Mouse (Mus musculus) lung, postnatal 0 days (tissue): ENCODE results near the gene Olfr139. TPM values are rescaled to one million over a fixed set of nuclear protein-coding genes. Genes with fewer than 3 reads are reported as not detected.

ENCODE experiments used
- ATAC-seq: fragments of 200-750 bp; cut with Nextera tagmentation; 2 replicates; pipeline ENCODE4 v1.8.0; 2017; ENCODE audit warnings: moderate library complexity
- DNase-seq: peaks from one replicate; pipeline ENCODE4 v3.0.0-alpha.2; 2016; ENCODE audit warnings: low spot score
- H3K27ac ChIP-seq: fragments of 300-500 bp; sonication (generic); 2 replicates; pipeline ENCODE4 v1.5.1; 2014; ENCODE audit warnings: antibody characterized with exemption, mild to moderate bottlenecking, low read length, mixed read lengths
- H3K27me3 ChIP-seq: fragments of 300-500 bp; sonication (generic); replicated peaks from 2 replicates; pipeline ENCODE4 v1.6.1; 2014; ENCODE audit warnings: low read length, mixed read lengths; ENCODE audit not compliant: insufficient read depth
- H3K36me3 ChIP-seq: fragments of 300-500 bp; sonication (generic); 2 replicates; pipeline ENCODE4 v1.6.1; 2014; ENCODE audit warnings: low read length, mixed read lengths; ENCODE audit not compliant: insufficient read depth
- H3K4me1 ChIP-seq: fragments of 300-500 bp; sonication (generic); 2 replicates; pipeline ENCODE4 v1.6.1; 2014; ENCODE audit warnings: antibody characterized with exemption, low read depth, low read length, mixed read lengths; ENCODE audit not compliant: insufficient read depth
- H3K4me2 ChIP-seq: fragments of 300-500 bp; sonication (generic); replicated peaks from 2 replicates; pipeline ENCODE4 v1.6.1; 2014; ENCODE audit warnings: low read depth, mild to moderate bottlenecking, low read length, moderate library complexity, mixed read lengths
- H3K4me3 ChIP-seq: fragments of 300-500 bp; sonication (generic); 2 replicates; pipeline ENCODE4 v1.5.1; 2014; ENCODE audit warnings: low read depth, low read length
- H3K9ac ChIP-seq: fragments of 300-500 bp; sonication (generic); replicated peaks from 2 replicates; pipeline ENCODE4 v1.6.1; 2014; ENCODE audit warnings: low read depth, mild to moderate bottlenecking
- H3K9me3 ChIP-seq: fragments of 300-500 bp; sonication (generic); 2 replicates; pipeline ENCODE4 v1.6.1; 2016; ENCODE audit warnings: low read length, mixed read lengths
- CTCF ChIP-seq: IDR thresholded peaks from 2 replicates; pipeline ENCODE4 v1.5.1; 2016; ENCODE audit warnings: antibody characterized with exemption, mild to moderate bottlenecking
- EP300 ChIP-seq: IDR thresholded peaks from 2 replicates; pipeline ENCODE4 v1.6.1; 2016; ENCODE audit warnings: antibody characterized with exemption, mild to moderate bottlenecking, control low read depth
- WGBS: fragments of 180-500 bp; shearing (Covaris S2); extraction: QIAGEN DNeasy Blood & Tissue Kit; methylation state at CpG from one replicate; pipeline ENCODE4 v1.1.7; 2014; 5-methylcytosine and 5-hydroxymethylcytosine counted together
- polyA plus RNA-seq: library from polyadenylated mRNA; unstranded; fragments of >200 nt; fragmentation: Nextera tagmentation; extraction: Ambion mirVana; gene quantifications from 2 replicates; pipeline ENCODE4 v1.2.1, GENCODE M21; 2015

The Olfr139 gene
- not detected in 2 replicates for polyA plus RNA-seq

DNA sequence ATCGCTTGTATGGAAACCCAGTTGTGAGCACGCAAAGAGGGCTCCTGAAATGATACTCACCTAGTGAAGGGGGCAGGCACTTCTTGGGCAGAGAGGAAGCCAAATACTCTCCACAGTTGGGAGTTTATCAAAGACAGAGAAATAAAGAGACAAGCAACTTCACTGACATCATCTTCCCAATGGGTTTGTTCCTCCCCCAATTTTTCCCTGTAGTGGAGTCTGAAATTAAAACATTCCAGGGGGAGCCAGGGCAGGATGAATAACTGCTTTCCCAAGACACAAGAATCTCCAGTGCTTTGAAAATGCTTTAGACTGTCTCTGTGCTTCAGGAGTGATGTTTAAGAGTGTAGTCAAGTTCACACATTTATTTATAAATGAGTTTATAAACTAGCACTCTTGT lies at the start of gene Olfr139, which contains the start of gene Olfr399:
Gene Olfr139 (minus strand): TSS at position 101 of the 400 bp plus-strand sequence.
Gene Olfr399 (minus strand): TSS at position 165 of the 400 bp plus-strand sequence.
- ATAC-seq (no peak), DNase-seq (no peak)
- Histone ChIP-seq H3K9ac (no peak within 1 kb of the TSS), H3K4me1 (no peaks in the 10 kb centered on the region), H3K36me3 (no peaks in the 10 kb centered on the region), H3K27me3 (no peaks in the 10 kb centered on the region), H3K4me2 (no peak within 1 kb of the TSS), H3K27ac (no peak within 1 kb of the TSS), H3K9me3 (no peaks in the 10 kb centered on the region), H3K4me3 (no peak within 1 kb of the TSS)
- TF ChIP-seq CTCF (no peak), EP300 (no peak)
- WGBS: 73% methylated on average over 2 of the region's 2 CpGs

DNA sequence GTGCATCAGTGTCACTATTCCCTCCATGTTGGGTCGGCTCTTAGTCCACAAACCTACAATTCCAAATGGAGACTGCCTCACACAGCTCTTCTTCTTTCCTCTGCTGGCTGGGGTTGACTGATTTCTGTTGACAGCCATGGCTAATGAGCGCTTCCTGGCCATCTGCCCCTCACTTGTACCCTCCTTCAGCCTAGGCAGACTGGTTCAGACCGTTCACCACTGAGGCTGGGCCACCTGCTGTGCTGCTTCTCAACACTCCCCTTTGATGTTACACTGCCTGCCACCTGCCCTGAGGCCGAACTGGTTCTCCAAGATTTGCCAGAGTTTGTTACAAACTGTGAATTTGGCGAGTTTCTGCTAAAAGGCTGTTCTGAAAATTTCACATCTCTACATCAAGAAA lies 48.7 kb upstream of the Olfr139 start:
- no peak for DNase-seq
- no peak for TF ChIP-seq EP300
- TF ChIP-seq CTCF: no peak

GRCm38 (mm10) chr11:74101507-74101906 lies 45.2 kb upstream of the Olfr139 start:
- DNase-seq: no peak
- no peak overlapping the region for H3K9ac ChIP-seq
- WGBS: 52% methylated on average over 2 of the region's 2 CpGs
- H3K9me3 ChIP-seq: no peaks in the 10 kb centered on the region
- no peaks in the 10 kb centered on the region for H3K36me3 ChIP-seq
- ATAC-seq: no peak
- no peaks in the 10 kb centered on the region for H3K4me1 ChIP-seq
- no peak overlapping the region for H3K27ac ChIP-seq
- no peak overlapping the region for H3K4me3 ChIP-seq
- no peak for TF ChIP-seq CTCF
- TF ChIP-seq EP300: no peak
- H3K27me3 ChIP-seq: no peaks in the 10 kb centered on the region
- H3K4me2 ChIP-seq: no peak overlapping the region

More for the DNA sequence above, 48.7 kb upstream of the Olfr139 start:
- no peaks in the 10 kb centered on the region for H3K36me3 ChIP-seq
- no peaks in the 10 kb centered on the region for H3K9me3 ChIP-seq
- no peaks in the 10 kb centered on the region for H3K4me1 ChIP-seq
- H3K9ac ChIP-seq: no peak overlapping the region
- H3K4me2 ChIP-seq: no peak overlapping the region
- WGBS: 31% methylated on average over 5 of the region's 5 CpGs
- H3K4me3 ChIP-seq: no peak overlapping the region
- no peak for ATAC-seq
- no peak overlapping the region for H3K27ac ChIP-seq
- no peaks in the 10 kb centered on the region for H3K27me3 ChIP-seq

GRCm38 (mm10) chr11:74100724-74101123 lies 44.4 kb upstream of the Olfr139 start:
- Histone ChIP-seq H3K4me1 (no peaks in the 10 kb centered on the region), H3K4me3 (no peak overlapping the region), H3K27me3 (no peaks in the 10 kb centered on the region), H3K27ac (no peak overlapping the region), H3K4me2 (no peak overlapping the region), H3K36me3 (no peaks in the 10 kb centered on the region), H3K9me3 (no peaks in the 10 kb centered on the region), H3K9ac (no peak overlapping the region)
- DNase-seq: no peak
- no peak for ATAC-seq
- TF ChIP-seq CTCF (no peak), EP300 (no peak)
- WGBS: 57% methylated on average over 2 of the region's 2 CpGs

DNA sequence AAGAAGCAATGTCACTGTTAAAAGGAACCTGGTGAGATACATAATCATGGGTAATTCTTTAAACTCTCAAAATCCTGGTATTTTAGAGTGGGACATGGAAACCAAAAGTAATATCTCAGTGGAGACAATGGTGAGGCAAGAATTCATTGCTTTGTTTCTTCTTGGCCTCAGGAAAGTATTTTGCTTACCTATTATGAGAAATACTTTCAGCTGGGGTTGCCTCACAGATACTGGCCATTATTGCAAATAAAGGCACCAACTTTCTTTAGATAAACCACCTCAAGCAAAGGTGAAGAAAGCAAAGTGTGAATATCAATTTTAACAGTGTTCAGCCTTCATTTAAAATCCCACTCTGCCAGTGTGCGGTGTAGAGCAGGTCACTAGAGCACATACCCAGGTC lies 13.3 kb upstream of the Olfr139 start, which contains the start of gene Zfp616:
Gene Zfp616 (plus strand): TSS at position 301 of the 400 bp plus-strand sequence.
- Histone ChIP-seq H3K9me3 (no peaks in the 10 kb centered on the region), H3K4me1 (no peaks in the 10 kb centered on the region), H3K27me3 (no peaks in the 10 kb centered on the region), H3K27ac (no peak within 1 kb of the TSS), H3K4me2 (no peak within 1 kb of the TSS), H3K4me3 (no peak within 1 kb of the TSS), H3K36me3 (no peaks in the 10 kb centered on the region), H3K9ac (no peak within 1 kb of the TSS)
- DNase-seq: no peak
- ATAC-seq: no peak
- TF ChIP-seq EP300: no peak
- TF ChIP-seq CTCF: no peak
- WGBS: 93% methylated on average over 1 of the region's 1 CpGs

DNA sequence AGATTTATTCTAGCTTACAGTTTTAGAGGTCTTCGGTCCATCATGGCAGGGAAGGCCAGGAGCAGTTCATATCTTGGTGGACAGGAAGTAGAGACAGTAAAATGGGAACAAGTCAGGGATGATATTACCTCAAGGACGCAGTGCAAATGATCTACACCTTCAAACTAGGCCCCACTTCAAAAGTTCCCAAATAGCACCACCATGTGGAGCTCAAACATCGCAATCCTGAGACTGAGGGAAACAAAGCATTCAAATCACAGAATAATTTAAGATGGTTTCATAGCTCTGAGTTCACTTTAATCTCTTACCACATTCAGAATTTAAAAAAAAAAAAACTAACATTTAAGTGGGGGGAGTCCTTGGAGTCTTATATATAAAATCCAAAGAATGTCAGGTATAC lies 5.0 kb downstream of the Olfr139 start:
- Histone ChIP-seq H3K27ac (no peak overlapping the region), H3K27me3 (no peaks in the 10 kb centered on the region), H3K36me3 (no peaks in the 10 kb centered on the region), H3K4me3 (no peak overlapping the region), H3K9ac (no peak overlapping the region), H3K4me2 (no peak overlapping the region), H3K4me1 (no peaks in the 10 kb centered on the region), H3K9me3 (no peaks in the 10 kb centered on the region)
- no peak for ATAC-seq
- 63% methylated on average over 3 of the region's 3 CpGs for WGBS
- DNase-seq: no peak
- TF ChIP-seq EP300: no peak
- TF ChIP-seq CTCF: no peak

Other genes starting within 250 kb of the Olfr139 start
- not detected in 2 replicates for gene Olfr392, start 239.5 kb downstream of the Olfr139 start, polyA plus RNA-seq
- gene Olfr393, start 205.1 kb downstream of the Olfr139 start, polyA plus RNA-seq: not detected in 2 replicates
- not detected in 2 replicates for gene Olfr394, start 165.8 kb downstream of the Olfr139 start, polyA plus RNA-seq
- not detected in 2 replicates for gene Olfr395, start 147.3 kb downstream of the Olfr139 start, polyA plus RNA-seq
- gene Olfr23, start 119.9 kb downstream of the Olfr139 start, polyA plus RNA-seq: not detected in 2 replicates
- not detected in 2 replicates for gene Olfr397, start 95.7 kb downstream of the Olfr139 start, polyA plus RNA-seq
- not detected in 2 replicates for gene Olfr398, start 66.1 kb downstream of the Olfr139 start, polyA plus RNA-seq
- gene Olfr399, start 64 bp upstream of the Olfr139 start, polyA plus RNA-seq: not detected in 2 replicates
- gene Zfp616, start 13.4 kb upstream of the Olfr139 start, polyA plus RNA-seq: not detected in 2 replicates
- gene Olfr401, start 57.2 kb upstream of the Olfr139 start, polyA plus RNA-seq: not detected in 2 replicates
- gene Olfr402, start 97.0 kb upstream of the Olfr139 start, polyA plus RNA-seq: not detected in 2 replicates
- gene Olfr403, start 129.7 kb upstream of the Olfr139 start, polyA plus RNA-seq: not detected in 2 replicates
- not detected in 2 replicates for gene Olfr43, start 154.8 kb upstream of the Olfr139 start, polyA plus RNA-seq
- not detected in 2 replicates for gene Olfr406, start 203.3 kb upstream of the Olfr139 start, polyA plus RNA-seq
- gene Olfr59, start 227.2 kb upstream of the Olfr139 start, polyA plus RNA-seq: not detected in 2 replicates